Mouse (Mus musculus) forebrain, embryonic 16.5 days (tissue): ENCODE measurements around the gene Ptrh1. TPM values are rescaled to one million over a fixed set of nuclear protein-coding genes. Genes with fewer than 3 reads are reported as not detected.
A peak's percentile ranks its signal among the peaks of the same experiment; 100 is the strongest.

Experiments
- ATAC-seq: fragments of 200-750 bp; cut with Nextera tagmentation; 2 replicates; pipeline ENCODE4 v1.8.0; 2017; ENCODE audit warnings: mild to moderate bottlenecking, moderate library complexity
- H3K27ac ChIP-seq: fragments of 300-500 bp; sonication (generic); 2 replicates; pipeline ENCODE4 v1.5.1; 2014; ENCODE audit warnings: low read length, control low read depth
- H3K27me3 ChIP-seq: fragments of 300-500 bp; sonication (generic); replicated peaks from 2 replicates; pipeline ENCODE4 v1.6.1; 2014; ENCODE audit warnings: low read length; ENCODE audit not compliant: control insufficient read depth, insufficient read depth
- H3K36me3 ChIP-seq: fragments of 300-500 bp; sonication (generic); 2 replicates; pipeline ENCODE4 v1.6.1; 2014; ENCODE audit not compliant: control insufficient read depth, insufficient read depth
- H3K4me1 ChIP-seq: fragments of 300-500 bp; sonication (generic); replicated peaks from 2 replicates; pipeline ENCODE4 v1.6.1; 2014; ENCODE audit warnings: low read length; ENCODE audit not compliant: control insufficient read depth, insufficient read depth
- H3K4me2 ChIP-seq: fragments of 300-500 bp; sonication (generic); 2 replicates; pipeline ENCODE4 v1.6.1; 2014; ENCODE audit warnings: mild to moderate bottlenecking, low read length, control low read depth
- H3K4me3 ChIP-seq: fragments of 300-500 bp; sonication (generic); replicated peaks from 2 replicates; pipeline ENCODE4 v1.5.1; 2014; ENCODE audit warnings: mild to moderate bottlenecking, low read length, control low read depth
- H3K9ac ChIP-seq: fragments of 300-500 bp; sonication (generic); replicated peaks from 2 replicates; pipeline ENCODE4 v1.6.1; 2014; ENCODE audit warnings: low read depth, low read length, control low read depth
- H3K9me3 ChIP-seq: fragments of 300-500 bp; sonication (generic); 2 replicates; pipeline ENCODE4 v1.6.1; 2016; ENCODE audit warnings: low read length; ENCODE audit not compliant: control insufficient read depth
- WGBS: fragments of 180-500 bp; shearing (Covaris S2); extraction: QIAGEN DNeasy Blood & Tissue Kit; methylation state at CpG from one replicate; pipeline ENCODE4 v1.1.7; 2014; 5-methylcytosine and 5-hydroxymethylcytosine counted together
- polyA plus RNA-seq: library from polyadenylated mRNA; unstranded; fragments of >200 nt; fragmentation: Nextera tagmentation; extraction: Ambion mirVana; gene quantifications from 2 replicates; pipeline ENCODE4 v1.2.1, GENCODE M21; 2015

Ptrh1 gene
- polyA plus RNA-seq = 5.4 and 6.9 TPM in 2 replicates

DNA sequence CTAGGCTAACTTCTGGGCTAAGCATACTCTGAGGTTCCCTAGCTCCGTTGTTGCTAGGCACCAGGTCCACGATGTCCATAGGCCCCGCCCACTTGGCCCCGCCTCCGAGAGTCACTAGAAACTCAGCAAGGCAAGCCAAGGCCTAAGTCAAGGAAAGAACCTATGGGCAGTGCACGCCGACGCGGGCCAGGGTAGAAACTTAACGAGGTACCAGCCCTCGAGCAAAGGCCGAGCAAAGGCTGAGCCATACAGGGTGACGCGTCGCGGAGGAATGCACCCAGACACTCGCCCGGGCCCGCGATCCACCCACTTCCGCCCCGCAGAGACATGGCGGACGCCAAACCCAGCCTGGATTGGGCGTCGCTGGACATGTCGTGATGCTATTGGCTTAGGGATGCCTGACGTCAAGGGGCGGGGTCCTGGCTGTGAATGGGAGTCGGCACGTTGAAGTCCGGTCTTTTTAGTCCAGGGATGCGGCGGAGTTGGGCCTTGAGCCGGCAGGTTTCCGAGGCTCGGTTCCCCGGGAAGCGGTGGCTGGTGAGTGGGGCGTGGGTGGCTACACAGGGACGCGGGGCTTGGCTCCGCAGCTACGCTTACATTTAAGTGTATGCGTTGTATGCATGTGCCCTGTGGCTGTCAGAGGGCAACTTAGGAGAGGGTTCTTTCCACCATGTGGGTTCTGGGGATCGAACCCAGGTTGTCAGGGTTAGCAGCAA, at the start of gene Ptrh1, which contains the start of gene Ttc16:
Gene Ptrh1 (plus strand): TSS at position 428 of the 716 bp plus-strand sequence.
Gene Ttc16 (minus strand): TSS at position 275 of the 716 bp plus-strand sequence.
- Histone ChIP-seq H3K9me3 (no peaks in the 10 kb centered on the region), H3K27ac (peak within 1 kb of the TSS; percentile 65), H3K4me2 (peak within 1 kb of the TSS; percentile 72), H3K36me3 (no peaks in the 10 kb centered on the region), H3K4me1 (peaks cover 13% of the 10 kb centered on the region), H3K9ac (peak within 1 kb of the TSS; percentile 60), H3K4me3 (peak within 1 kb of the TSS; percentile 74), H3K27me3 (no peaks in the 10 kb centered on the region)
- under 1% methylated on average over 46 of the region's 46 CpGs for WGBS
- peak; percentile 99 for ATAC-seq

DNA sequence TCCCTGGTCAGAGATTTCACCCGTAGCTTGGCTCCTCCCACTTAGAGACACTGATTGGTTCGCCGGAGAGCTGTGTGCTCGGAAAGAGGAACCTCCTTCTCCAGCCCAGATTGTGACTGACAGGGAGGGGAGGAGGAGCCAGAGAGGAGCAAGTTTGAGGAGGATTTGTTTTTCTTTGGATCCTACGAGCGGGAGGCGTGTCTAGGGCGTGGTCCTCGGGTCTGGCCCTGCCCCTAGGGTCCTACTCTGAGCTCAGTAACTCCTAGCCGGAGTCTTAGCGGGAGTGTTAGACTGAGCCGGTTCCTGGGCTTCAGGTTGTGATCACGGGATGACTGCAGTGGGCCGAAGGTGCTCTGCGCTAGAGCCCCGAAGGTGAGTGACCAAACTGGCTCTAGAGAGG, 48.2 kb upstream of the Ptrh1 start:
- 1% methylated on average over 16 of the region's 16 CpGs for WGBS
- Histone ChIP-seq H3K9me3 (no peaks in the 10 kb centered on the region), H3K4me2 (peak overlapping the region; percentile 49), H3K9ac (peak overlapping the region; percentile 12; the same call in 1 of the 2 replicates), H3K27me3 (no peaks in the 10 kb centered on the region), H3K27ac (no peak overlapping the region), H3K36me3 (no peaks in the 10 kb centered on the region), H3K4me1 (peaks cover 7% of the 10 kb centered on the region), H3K4me3 (peak overlapping the region; percentile 29)
- ATAC-seq = peak; percentile 99

DNA sequence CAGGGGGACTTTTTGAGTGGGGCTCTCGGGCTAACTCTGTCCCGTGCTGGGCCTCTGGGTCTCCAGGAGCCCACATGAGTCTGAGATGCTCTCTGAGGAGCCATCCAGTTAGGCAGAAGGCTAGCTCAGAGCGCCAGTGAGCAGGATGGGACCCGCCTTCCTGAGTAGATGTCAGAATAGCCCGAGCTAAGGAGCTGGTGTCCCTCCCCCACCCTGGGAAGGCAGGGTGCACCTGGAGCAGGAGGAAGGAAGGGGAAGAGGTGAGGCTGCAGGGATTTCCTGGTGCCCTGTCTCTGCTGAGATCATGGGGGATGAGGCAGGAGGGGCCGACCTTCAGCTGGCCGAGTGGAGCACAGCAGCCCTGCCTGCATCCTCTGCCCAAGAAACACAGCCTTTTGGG, 47.1 kb upstream of the Ptrh1 start:
- Histone ChIP-seq H3K9me3 (no peaks in the 10 kb centered on the region), H3K4me2 (no peak overlapping the region), H3K4me3 (no peak overlapping the region), H3K9ac (no peak overlapping the region), H3K4me1 (peaks cover 7% of the 10 kb centered on the region), H3K36me3 (no peaks in the 10 kb centered on the region), H3K27ac (no peak overlapping the region), H3K27me3 (no peaks in the 10 kb centered on the region)
- WGBS = 56% methylated on average over 7 of the region's 7 CpGs
- no peak for ATAC-seq

DNA sequence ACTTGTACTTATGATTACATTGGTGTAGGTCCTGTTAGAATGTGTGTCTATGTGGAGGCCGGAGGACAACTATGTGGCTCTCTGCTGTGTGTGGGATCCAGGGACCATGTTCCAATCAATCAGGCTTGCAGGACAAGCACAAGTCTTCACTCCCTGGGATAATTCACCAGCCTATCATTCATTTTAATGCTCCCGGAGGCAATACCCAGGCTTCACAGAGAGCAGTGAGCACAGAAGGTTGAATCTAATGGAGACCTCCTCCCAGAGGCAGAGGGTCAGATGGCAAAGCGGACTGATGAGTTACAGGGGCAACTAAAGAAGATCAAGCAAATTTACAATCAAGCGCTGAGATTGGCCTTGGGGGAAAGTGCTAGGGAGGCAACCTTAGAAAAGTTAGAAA, 46.0 kb upstream of the Ptrh1 start:
- H3K27me3 ChIP-seq = no peaks in the 10 kb centered on the region
- no peak overlapping the region for H3K4me2 ChIP-seq
- no peaks in the 10 kb centered on the region for H3K9me3 ChIP-seq
- no peaks in the 10 kb centered on the region for H3K36me3 ChIP-seq
- ATAC-seq = no peak
- H3K4me1 ChIP-seq = peaks cover 7% of the 10 kb centered on the region
- H3K9ac ChIP-seq = no peak overlapping the region
- 86% methylated on average over 4 of the region's 4 CpGs for WGBS
- no peak overlapping the region for H3K27ac ChIP-seq
- H3K4me3 ChIP-seq = no peak overlapping the region

DNA sequence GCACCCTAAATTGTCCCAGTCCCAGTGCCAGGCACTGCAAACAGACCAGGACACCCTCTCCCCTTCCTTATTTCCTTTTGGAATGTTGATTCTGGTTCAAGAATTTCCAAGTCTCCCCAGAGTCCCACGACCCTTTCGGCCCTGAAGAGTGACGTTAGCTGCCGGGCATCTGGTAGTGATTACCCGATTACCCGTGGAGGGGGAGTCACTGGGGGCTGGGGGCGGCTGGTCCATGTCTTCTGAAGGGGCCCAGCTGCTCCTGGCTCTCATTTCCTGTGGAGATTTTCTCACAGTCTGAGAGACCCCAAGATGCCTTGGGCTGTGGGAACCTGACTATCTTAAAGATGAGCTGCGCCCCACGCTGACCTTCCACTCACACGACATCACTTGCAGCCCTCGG, 44.7 kb upstream of the Ptrh1 start:
- H3K4me3 ChIP-seq = no peak overlapping the region
- no peak overlapping the region for H3K4me2 ChIP-seq
- H3K27me3 ChIP-seq = no peaks in the 10 kb centered on the region
- ATAC-seq = no peak
- peaks cover 7% of the 10 kb centered on the region for H3K4me1 ChIP-seq
- H3K36me3 ChIP-seq = no peaks in the 10 kb centered on the region
- 66% methylated on average over 11 of the region's 11 CpGs for WGBS
- H3K9ac ChIP-seq = no peak overlapping the region
- no peak overlapping the region for H3K27ac ChIP-seq
- H3K9me3 ChIP-seq = no peaks in the 10 kb centered on the region

DNA sequence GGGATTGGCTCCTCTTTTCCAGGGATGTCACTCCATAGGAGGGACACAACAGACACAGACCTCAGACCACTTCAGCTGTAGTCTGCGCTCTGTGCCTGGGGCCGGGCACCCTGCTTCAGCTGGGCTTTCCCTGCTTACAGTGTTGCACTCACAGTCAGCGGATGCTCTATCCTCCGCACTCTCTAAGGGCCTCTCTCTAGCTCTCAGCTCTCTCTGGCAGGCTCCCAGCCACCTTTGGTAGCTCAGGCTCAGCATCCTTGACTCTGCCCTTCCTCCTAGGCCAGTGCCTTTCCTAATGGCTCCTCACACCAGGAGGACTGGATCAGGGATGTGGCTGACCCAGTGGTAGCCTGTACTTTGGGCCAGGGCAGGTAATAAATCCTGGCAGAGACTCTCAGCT, 43.7 kb upstream of the Ptrh1 start:
- H3K9me3 ChIP-seq = no peaks in the 10 kb centered on the region
- H3K4me3 ChIP-seq = no peak overlapping the region
- H3K36me3 ChIP-seq = no peaks in the 10 kb centered on the region
- 74% methylated on average over 4 of the region's 4 CpGs for WGBS
- H3K27ac ChIP-seq = no peak overlapping the region
- H3K4me2 ChIP-seq = no peak overlapping the region
- H3K4me1 ChIP-seq = peaks cover 7% of the 10 kb centered on the region
- H3K27me3 ChIP-seq = no peaks in the 10 kb centered on the region
- H3K9ac ChIP-seq = no peak overlapping the region
- ATAC-seq = no peak

DNA sequence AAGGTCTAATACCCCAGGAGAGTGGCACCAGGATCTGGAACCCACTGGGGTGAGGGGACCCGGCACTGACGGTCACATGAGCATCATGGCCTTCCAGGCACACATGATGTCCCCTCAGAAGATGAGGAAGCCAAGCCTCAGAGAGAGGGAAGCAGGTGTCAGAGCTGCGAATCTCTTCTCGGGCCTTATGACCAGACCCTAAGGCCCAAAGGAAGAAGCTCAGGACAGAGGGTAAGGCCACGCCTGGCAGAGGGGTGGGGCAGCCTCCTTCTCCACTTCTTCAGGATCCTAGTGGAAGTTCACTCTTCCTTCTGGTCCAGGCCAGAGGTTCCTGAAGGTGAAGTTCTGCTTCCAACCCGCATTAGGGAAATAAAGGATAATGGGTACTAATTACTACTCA, 42.9 kb upstream of the Ptrh1 start:
- Histone ChIP-seq H3K4me1 (no peaks in the 10 kb centered on the region; the same call in 1 of the 2 replicates), H3K36me3 (no peaks in the 10 kb centered on the region), H3K4me3 (no peak overlapping the region), H3K9me3 (no peaks in the 10 kb centered on the region), H3K9ac (no peak overlapping the region), H3K4me2 (no peak overlapping the region), H3K27me3 (no peaks in the 10 kb centered on the region), H3K27ac (no peak overlapping the region)
- 63% methylated on average over 6 of the region's 6 CpGs for WGBS
- ATAC-seq = no peak

DNA sequence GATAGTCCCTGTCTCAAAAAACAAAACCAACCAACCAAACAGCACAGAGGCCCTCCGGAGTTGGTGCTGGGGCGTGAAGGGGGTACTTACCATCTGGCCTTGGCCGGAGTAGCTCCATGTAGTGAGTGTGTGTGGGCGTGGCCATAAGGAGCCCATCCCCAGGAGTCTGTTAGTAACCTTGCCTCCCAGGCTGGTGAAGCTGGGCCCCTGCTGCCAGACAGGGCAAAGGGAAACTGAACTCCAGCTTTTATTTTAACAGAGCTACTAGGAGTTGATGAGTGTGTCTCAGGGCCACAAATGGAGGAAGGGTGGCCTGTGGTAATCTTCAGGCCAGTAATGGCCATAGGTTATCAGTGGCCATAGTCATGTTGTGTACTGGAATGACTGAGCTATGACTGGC, 41.1 kb upstream of the Ptrh1 start:
- Histone ChIP-seq H3K27me3 (no peaks in the 10 kb centered on the region), H3K27ac (no peak overlapping the region), H3K36me3 (no peaks in the 10 kb centered on the region), H3K9ac (no peak overlapping the region), H3K4me2 (no peak overlapping the region), H3K4me3 (no peak overlapping the region), H3K4me1 (no peaks in the 10 kb centered on the region), H3K9me3 (no peaks in the 10 kb centered on the region)
- WGBS = 54% methylated on average over 4 of the region's 4 CpGs
- no peak for ATAC-seq

DNA sequence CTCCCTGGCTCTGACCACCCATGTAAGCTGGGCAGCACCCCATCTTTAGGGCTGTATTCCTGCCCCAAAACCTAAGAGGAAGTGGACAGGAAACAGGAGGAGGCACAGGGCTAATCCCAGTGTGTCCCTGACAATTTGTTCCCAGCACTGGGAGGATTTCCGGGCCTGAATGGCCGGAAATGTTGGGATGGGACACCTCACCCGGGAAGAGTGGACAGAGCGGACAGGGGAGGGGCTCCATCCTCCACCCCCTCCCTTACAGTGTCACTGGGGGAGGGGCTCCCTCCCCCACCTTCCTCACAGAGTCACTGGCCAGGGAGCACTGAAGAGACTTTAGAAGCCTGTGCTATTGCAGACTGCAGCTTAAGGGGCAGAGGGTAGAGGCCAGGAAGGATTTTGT, 40.7 kb upstream of the Ptrh1 start:
- ATAC-seq = no peak
- Histone ChIP-seq H3K4me1 (no peaks in the 10 kb centered on the region), H3K27me3 (no peaks in the 10 kb centered on the region), H3K4me2 (no peak overlapping the region), H3K9ac (no peak overlapping the region), H3K4me3 (no peak overlapping the region), H3K36me3 (no peaks in the 10 kb centered on the region), H3K9me3 (no peaks in the 10 kb centered on the region), H3K27ac (no peak overlapping the region)
- 62% methylated on average over 4 of the region's 4 CpGs for WGBS
